8 mouse cellular contexts compared by ENCODE assay signal in genomic region chr10:122018594-122019048, GRCm38 (mm10). TPM values are rescaled to one million over a fixed set of nuclear protein-coding genes. Genes with fewer than 3 reads are reported as not detected.
A peak's percentile ranks its signal among the peaks of the same experiment; 100 is the strongest.
DNase-seq lines count a peak whose midpoint lies in the region; ATAC-seq and TF ChIP-seq lines count a peak whose summit lies in the region.

No protein-coding gene starts in this region.

- no peak overlapping the region for H3K27ac ChIP-seq in forebrain, postnatal 0 days (ENCODE audit: low read depth, low read length)
- H3K27ac ChIP-seq in hindbrain, embryonic 16.5 days (ENCODE audit: low read depth, low read length) = no peak overlapping the region
- peak overlapping the region; percentile 8 for H3K27ac ChIP-seq in lung, embryonic 16.5 days (ENCODE audit: low read length)

- no peaks in the 10 kb centered on the region for H3K27me3 ChIP-seq in forebrain, postnatal 0 days (ENCODE audit: insufficient read depth, low read length)
- no peaks in the 10 kb centered on the region for H3K27me3 ChIP-seq in hindbrain, embryonic 16.5 days (replicated peaks; ENCODE audit: control insufficient read depth, insufficient read depth, low read length)
- H3K27me3 ChIP-seq in lung, embryonic 16.5 days (ENCODE audit: control insufficient read depth, insufficient read depth, low read depth, low read length) = no peaks in the 10 kb centered on the region

- H3K4me2 ChIP-seq in forebrain, postnatal 0 days (ENCODE audit: low read depth) = no peak overlapping the region
- H3K4me2 ChIP-seq in hindbrain, embryonic 16.5 days (ENCODE audit: low read length) = no peak overlapping the region
- H3K4me2 ChIP-seq in lung, embryonic 16.5 days (ENCODE audit: low read depth, low read length) = peak overlapping the region; percentile 19

- 40% methylated on average over 10 of the region's 10 CpGs for WGBS in forebrain, postnatal 0 days
- 49% methylated on average over 10 of the region's 10 CpGs for WGBS in hindbrain, embryonic 16.5 days
- 7% methylated on average over 10 of the region's 10 CpGs for WGBS in lung, embryonic 16.5 days

- H3K4me3 ChIP-seq in forebrain, postnatal 0 days (ENCODE audit: low read depth, low read length) = no peak overlapping the region
- no peak overlapping the region for H3K4me3 ChIP-seq in hindbrain, embryonic 16.5 days (ENCODE audit: low read length)
- H3K4me3 ChIP-seq in lung, embryonic 16.5 days (ENCODE audit: low read length) = no peak overlapping the region

- DNase-seq in layer of hippocampus, adult 11-12 months (ENCODE audit: low spot score) = peak; percentile 10
- DNase-seq in layer of hippocampus, adult 9-10 months (ENCODE audit: low spot score) = no peak
- no peak for DNase-seq in forebrain, postnatal 0 days
- DNase-seq in natural killer cell, adult 2 months (ENCODE audit: low spot score in 2 of 2) = no peak
- DNase-seq in right cerebral cortex, postnatal 36 days (ENCODE audit: low spot score in 2 of 2) = no peak
- no peak for DNase-seq in ovary, postnatal 36 days (ENCODE audit: low spot score)

- TF ChIP-seq CTCF in forebrain, postnatal 0 days (IDR thresholded peaks at IDR 0.05; ENCODE audit: low read depth) = no peak

- no peak overlapping the region for H3K9ac ChIP-seq in forebrain, postnatal 0 days
- no peak overlapping the region; the same call in 1 of the 2 replicates for H3K9ac ChIP-seq in hindbrain, embryonic 16.5 days (ENCODE audit: low read depth, low read length)
- no peak overlapping the region for H3K9ac ChIP-seq in lung, embryonic 16.5 days (ENCODE audit: low read length)

- no peaks in the 10 kb centered on the region for H3K36me3 ChIP-seq in forebrain, postnatal 0 days (ENCODE audit: insufficient read depth)
- no peaks in the 10 kb centered on the region for H3K36me3 ChIP-seq in hindbrain, embryonic 16.5 days (ENCODE audit: control insufficient read depth, insufficient read depth, low read length)
- H3K36me3 ChIP-seq in lung, embryonic 16.5 days (ENCODE audit: control insufficient read depth, insufficient read depth, low read length) = no peaks in the 10 kb centered on the region

- H3K9me3 ChIP-seq in forebrain, postnatal 0 days (ENCODE audit: low read length) = no peaks in the 10 kb centered on the region
- no peaks in the 10 kb centered on the region for H3K9me3 ChIP-seq in hindbrain, embryonic 16.5 days (ENCODE audit: control insufficient read depth, low read length)
- no peaks in the 10 kb centered on the region for H3K9me3 ChIP-seq in lung, embryonic 16.5 days (ENCODE audit: control insufficient read depth, low read length)

- H3K4me1 ChIP-seq in forebrain, postnatal 0 days (ENCODE audit: insufficient read depth) = peaks cover 3% of the 10 kb centered on the region; the same call in 1 of the 2 replicates
- H3K4me1 ChIP-seq in hindbrain, embryonic 16.5 days (ENCODE audit: control insufficient read depth, insufficient read depth, low read depth, low read length) = peaks cover 16% of the 10 kb centered on the region
- peaks cover 44% of the 10 kb centered on the region for H3K4me1 ChIP-seq in lung, embryonic 16.5 days (replicated peaks; ENCODE audit: control insufficient read depth, insufficient read depth, low read length)

- peak; percentile 54; the same call in 1 of the 2 replicates for ATAC-seq in forebrain, postnatal 0 days
- ATAC-seq in hindbrain, embryonic 16.5 days = peak; percentile 67
- peak; percentile 94 for ATAC-seq in lung, embryonic 16.5 days (ENCODE audit: low read depth)

RNA-seq across cellular contexts. Expression of gene Srgap1, which starts 28.5 kb away (rescaled TPM):
- total RNA-seq in forebrain, postnatal 0 days (2014; rRNA removed) = 19.4 and 20.2 TPM in 2 replicates
- 13.5 and 27.8 TPM in 2 replicates for polyA plus RNA-seq in forebrain, postnatal 0 days (2015; fragmentation: Nextera tagmentation; extraction: Ambion mirVana)
- polyA plus RNA-seq in hindbrain, embryonic 16.5 days (2015; fragmentation: Nextera tagmentation; extraction: Ambion mirVana) = 28.5 and 29.2 TPM in 2 replicates
- polyA plus RNA-seq in lung, embryonic 16.5 days (2015; fragmentation: Nextera tagmentation; extraction: Ambion mirVana) = 8.0 and 8.6 TPM in 2 replicates
